Mouse (Mus musculus): ENCODE data around the gene Dnajb14. TPM values are rescaled to one million over a fixed set of nuclear protein-coding genes. Genes with fewer than 3 reads are reported as not detected.
A peak's percentile ranks its signal among the peaks of the same experiment; 100 is the strongest.

The Dnajb14 gene
- polyA plus RNA-seq, 1 experiment = 2.9 TPM

DNA sequence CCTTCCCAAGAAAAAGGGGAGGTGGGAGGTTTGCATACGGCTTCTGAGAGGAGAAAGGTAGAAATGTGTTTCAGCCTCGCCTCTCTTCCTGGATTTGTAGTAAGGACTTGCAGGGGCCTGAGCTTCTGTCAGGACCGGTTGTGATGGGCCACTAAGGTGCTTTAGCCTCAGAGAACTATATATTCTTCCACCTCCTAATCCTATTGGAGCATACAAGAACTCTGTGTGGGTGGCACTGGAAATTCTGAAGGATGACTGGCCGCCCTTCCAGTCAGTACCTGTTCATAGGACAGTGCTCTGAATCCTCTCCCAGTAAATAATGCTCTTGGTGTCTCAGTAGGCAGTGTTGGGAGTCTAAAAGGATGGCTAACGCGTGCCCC is 51.4 kb downstream of the Dnajb14 start:
- H3K27ac ChIP-seq (ENCODE audit: control insufficient read depth, insufficient read depth, low read length) = peak overlapping the region; percentile 27
- H3K4me1 ChIP-seq (replicated peaks; ENCODE audit: control insufficient read depth, insufficient read depth, low read length) = peaks cover 4% of the 10 kb centered on the region
- no peak for DNase-seq
- H3K36me3 ChIP-seq (ENCODE audit: control insufficient read depth, insufficient read depth, low read length) = 0 out of 2 replicates have a peak, but pooled peaks cover 6% of the 10 kb centered on the region
- TF ChIP-seq CTCF (IDR thresholded peaks at IDR 0.05; ENCODE audit: borderline replicate concordance, control insufficient read depth, extremely low read depth, insufficient read depth, low read length, poor library complexity) (no peak), POLR2A (IDR thresholded peaks at IDR 0.05; ENCODE audit: control insufficient read depth, extremely low read depth, insufficient read depth, low read length, poor library complexity) (no peak)
- WGBS = 25% methylated on average over 6 of the region's 6 CpGs
- peak overlapping the region; percentile 78 for H3K4me3 ChIP-seq (ENCODE audit: control insufficient read depth, insufficient read depth, low read length)
- no peaks in the 10 kb centered on the region for H3K27me3 ChIP-seq (ENCODE audit: control insufficient read depth, insufficient read depth, low read length)

- H3K36me3 ChIP-seq (ENCODE audit: control insufficient read depth, insufficient read depth, low read length) = 0 out of 2 replicates have a peak, but pooled peaks cover 6% of the 10 kb centered on the region
- WGBS = 94% methylated on average over 7 of the region's 7 CpGs
These were observed 51.9 kb downstream of the Dnajb14 start for GRCm38 (mm10) chr3:137919398-137919797.

GRCm38 (mm10) chr3:137920594-137920993 is 53.1 kb downstream of the Dnajb14 start:
- WGBS = 94% methylated on average over 4 of the region's 4 CpGs
- Histone ChIP-seq H3K4me1 (replicated peaks; ENCODE audit: control insufficient read depth, insufficient read depth, low read length) (peaks cover 4% of the 10 kb centered on the region), H3K27ac (ENCODE audit: control insufficient read depth, insufficient read depth, low read length) (no peak overlapping the region), H3K27me3 (ENCODE audit: control insufficient read depth, insufficient read depth, low read length) (no peaks in the 10 kb centered on the region), H3K36me3 (ENCODE audit: control insufficient read depth, insufficient read depth, low read length) (peaks cover 14% of the 10 kb centered on the region), H3K4me3 (ENCODE audit: control insufficient read depth, insufficient read depth, low read length) (no peak overlapping the region)
- DNase-seq = no peak
- TF ChIP-seq CTCF (IDR thresholded peaks at IDR 0.05; ENCODE audit: borderline replicate concordance, control insufficient read depth, extremely low read depth, insufficient read depth, low read length, poor library complexity) = no peak

More at GRCm38 (mm10) chr3:137919398-137919797, 51.9 kb downstream of the Dnajb14 start:
- DNase-seq = no peak
- no peak for TF ChIP-seq CTCF (IDR thresholded peaks at IDR 0.05; ENCODE audit: borderline replicate concordance, control insufficient read depth, extremely low read depth, insufficient read depth, low read length, poor library complexity)
- no peak for TF ChIP-seq POLR2A (IDR thresholded peaks at IDR 0.05; ENCODE audit: control insufficient read depth, extremely low read depth, insufficient read depth, low read length, poor library complexity)
- Histone ChIP-seq H3K4me1 (replicated peaks; ENCODE audit: control insufficient read depth, insufficient read depth, low read length) (peaks cover 4% of the 10 kb centered on the region), H3K27ac (ENCODE audit: control insufficient read depth, insufficient read depth, low read length) (no peak overlapping the region), H3K4me3 (ENCODE audit: control insufficient read depth, insufficient read depth, low read length) (no peak overlapping the region), H3K27me3 (ENCODE audit: control insufficient read depth, insufficient read depth, low read length) (no peaks in the 10 kb centered on the region)

DNA sequence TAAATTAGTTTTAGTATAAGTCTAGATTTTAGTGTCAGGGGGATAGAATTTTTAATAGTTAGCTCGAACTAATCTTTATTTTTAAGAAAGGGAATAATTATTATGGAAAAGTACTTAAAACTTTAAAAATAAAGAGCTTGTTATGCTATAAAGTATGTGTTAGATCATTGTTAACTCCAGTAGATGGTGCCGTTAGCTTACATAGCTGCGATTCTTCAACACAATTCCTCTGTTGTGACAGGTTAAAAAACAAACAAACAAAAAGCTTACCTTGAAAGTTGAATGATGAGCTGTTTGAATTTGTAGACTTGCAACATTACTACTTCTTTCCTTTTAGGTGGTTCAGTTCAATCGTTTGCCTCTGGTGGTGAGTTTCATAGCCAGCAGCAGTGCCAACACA is 59.5 kb downstream of the Dnajb14 start:
- DNase-seq = no peak
- no peak for TF ChIP-seq CTCF (IDR thresholded peaks at IDR 0.05; ENCODE audit: borderline replicate concordance, control insufficient read depth, extremely low read depth, insufficient read depth, low read length, poor library complexity)
- TF ChIP-seq POLR2A (IDR thresholded peaks at IDR 0.05; ENCODE audit: control insufficient read depth, extremely low read depth, insufficient read depth, low read length, poor library complexity) = no peak
- no peaks in the 10 kb centered on the region for H3K27me3 ChIP-seq (ENCODE audit: control insufficient read depth, insufficient read depth, low read length)
- H3K4me1 ChIP-seq (replicated peaks; ENCODE audit: control insufficient read depth, insufficient read depth, low read length) = no peaks in the 10 kb centered on the region
- no peak overlapping the region for H3K4me3 ChIP-seq (ENCODE audit: control insufficient read depth, insufficient read depth, low read length)
- no peak overlapping the region for H3K27ac ChIP-seq (ENCODE audit: control insufficient read depth, insufficient read depth, low read length)
- WGBS = 92% methylated on average over 4 of the region's 4 CpGs
- H3K36me3 ChIP-seq (ENCODE audit: control insufficient read depth, insufficient read depth, low read length) = peaks cover 43% of the 10 kb centered on the region

- DNase-seq = no peak
- H3K36me3 ChIP-seq (ENCODE audit: control insufficient read depth, insufficient read depth, low read length) = peaks cover 49% of the 10 kb centered on the region
- H3K27me3 ChIP-seq (ENCODE audit: control insufficient read depth, insufficient read depth, low read length) = no peaks in the 10 kb centered on the region
- WGBS = 96% methylated on average over 3 of the region's 3 CpGs
- H3K27ac ChIP-seq (ENCODE audit: control insufficient read depth, insufficient read depth, low read length) = no peak overlapping the region
- H3K4me1 ChIP-seq (replicated peaks; ENCODE audit: control insufficient read depth, insufficient read depth, low read length) = peaks cover 6% of the 10 kb centered on the region
- TF ChIP-seq POLR2A (IDR thresholded peaks at IDR 0.05; ENCODE audit: control insufficient read depth, extremely low read depth, insufficient read depth, low read length, poor library complexity) (no peak), CTCF (IDR thresholded peaks at IDR 0.05; ENCODE audit: borderline replicate concordance, control insufficient read depth, extremely low read depth, insufficient read depth, low read length, poor library complexity) (no peak)
- no peak overlapping the region for H3K4me3 ChIP-seq (ENCODE audit: control insufficient read depth, insufficient read depth, low read length)
These were observed 62.5 kb downstream of the Dnajb14 start for GRCm38 (mm10) chr3:137929940-137930339.

GRCm38 (mm10) chr3:137932748-137933147 is 65.3 kb downstream of the Dnajb14 start:
- H3K4me3 ChIP-seq (ENCODE audit: control insufficient read depth, insufficient read depth, low read length) = no peak overlapping the region
- peaks cover 6% of the 10 kb centered on the region for H3K4me1 ChIP-seq (replicated peaks; ENCODE audit: control insufficient read depth, insufficient read depth, low read length)
- TF ChIP-seq POLR2A (IDR thresholded peaks at IDR 0.05; ENCODE audit: control insufficient read depth, extremely low read depth, insufficient read depth, low read length, poor library complexity) (no peak), CTCF (IDR thresholded peaks at IDR 0.05; ENCODE audit: borderline replicate concordance, control insufficient read depth, extremely low read depth, insufficient read depth, low read length, poor library complexity) (no peak)
- no peak overlapping the region for H3K27ac ChIP-seq (ENCODE audit: control insufficient read depth, insufficient read depth, low read length)
- DNase-seq = no peak
- 27% methylated on average over 7 of the region's 7 CpGs for WGBS
- peaks cover 54% of the 10 kb centered on the region for H3K36me3 ChIP-seq (ENCODE audit: control insufficient read depth, insufficient read depth, low read length)
- no peaks in the 10 kb centered on the region for H3K27me3 ChIP-seq (ENCODE audit: control insufficient read depth, insufficient read depth, low read length)

DNA sequence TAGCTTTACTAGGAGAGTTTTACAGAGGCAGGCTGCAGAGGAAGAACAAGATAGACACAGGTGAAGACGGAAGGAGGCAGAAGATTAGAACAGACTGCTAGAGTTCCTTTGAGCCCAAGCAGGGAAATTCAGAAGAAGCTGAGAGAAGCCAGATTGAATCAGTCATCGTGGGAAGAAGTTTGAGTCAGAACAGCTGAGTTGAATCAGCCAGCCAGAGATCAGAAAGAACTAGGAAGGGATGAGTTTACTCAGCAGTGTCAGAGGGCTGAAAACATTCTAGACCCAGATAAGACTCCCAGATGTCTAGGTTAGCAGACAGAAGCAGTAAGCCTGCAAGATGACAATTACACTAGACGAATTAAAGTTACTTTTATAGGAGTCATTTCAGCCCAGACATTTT is 66.5 kb downstream of the Dnajb14 start:
- no peaks in the 10 kb centered on the region for H3K27me3 ChIP-seq (ENCODE audit: control insufficient read depth, insufficient read depth, low read length)
- H3K4me1 ChIP-seq (replicated peaks; ENCODE audit: control insufficient read depth, insufficient read depth, low read length) = peaks cover 6% of the 10 kb centered on the region
- peaks cover 52% of the 10 kb centered on the region for H3K36me3 ChIP-seq (ENCODE audit: control insufficient read depth, insufficient read depth, low read length)
- H3K4me3 ChIP-seq (ENCODE audit: control insufficient read depth, insufficient read depth, low read length) = no peak overlapping the region
- TF ChIP-seq POLR2A (IDR thresholded peaks at IDR 0.05; ENCODE audit: control insufficient read depth, extremely low read depth, insufficient read depth, low read length, poor library complexity) (no peak), CTCF (IDR thresholded peaks at IDR 0.05; ENCODE audit: borderline replicate concordance, control insufficient read depth, extremely low read depth, insufficient read depth, low read length, poor library complexity) (no peak)
- no peak for DNase-seq
- no peak overlapping the region for H3K27ac ChIP-seq (ENCODE audit: control insufficient read depth, insufficient read depth, low read length)
- 89% methylated on average over 3 of the region's 3 CpGs for whole genome bisulfite sequencing

Measured in thymus, adult 2 months (tissue).